Mouse (Mus musculus): Measurements from ENCODE around the gene Epb41l4b.

DNA sequence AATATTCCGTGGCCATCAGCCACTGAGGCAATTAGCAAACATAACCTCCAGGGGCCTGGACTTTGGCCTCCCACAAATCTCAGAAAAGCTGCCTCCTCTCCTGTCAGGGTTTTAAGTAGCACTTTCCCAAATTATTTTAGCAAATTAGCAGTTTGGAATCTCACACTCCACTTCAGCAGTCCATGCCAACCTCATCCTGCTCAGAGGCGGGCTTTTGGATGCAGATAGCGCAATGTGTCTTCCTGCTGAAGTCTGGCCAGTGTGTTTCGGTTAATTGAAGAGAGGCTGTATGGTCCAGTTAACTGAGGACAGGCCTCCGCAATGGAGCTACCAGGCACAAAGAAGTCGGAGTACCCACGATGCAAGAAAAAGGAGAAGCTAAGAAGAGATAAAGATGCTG is 17.3 kb upstream of the Epb41l4b start:
- no peak for TF ChIP-seq CTCF (IDR thresholded peaks at IDR 0.05; ENCODE audit: low read depth, low read length)
- no peak for TF ChIP-seq POLR2A (IDR thresholded peaks at IDR 0.05; ENCODE audit: insufficient read depth, low read length)

Measured in ES-Bruce4 (cell line).